Mouse (Mus musculus) adrenal gland, adult (tissue): ENCODE measurements at regions not wholly inside any gene's neighbourhood (a gene's known extent, or its start where the extent isn't known, plus 50 kb on each side); places are given as distances from the start of the nearest gene placed in this dataset.
"Not testable (repeated sequence)": the region's sequence is repeated elsewhere in the genome, so short reads cannot be mapped to it uniquely, and the experiment has no call there.

Source experiments
- DNase-seq, 2 experiments: peaks; one replicate each; pipeline ENCODE4 v3.0.0; 2022 to 2023; ENCODE audit warnings: low spot score in 1 of 2; ENCODE audit not compliant: inconsistent age in 2 of 2

GRCm38 (mm10) chr5:26572691-26573191, 244.3 kb upstream of the Dpp6 start:
- DNase-seq, result no peak

GRCm38 (mm10) chr5:26573446-26573845, 243.6 kb upstream of the Dpp6 start:
- DNase-seq, result no peak

- no peak for DNase-seq
These were observed 230.9 kb upstream of the Dpp6 start for GRCm38 (mm10) chr5:26586108-26586507.

GRCm38 (mm10) chr5:26590886-26591285, 226.1 kb upstream of the Dpp6 start:
- no peak for DNase-seq

- no peak for DNase-seq
These were observed 224.7 kb upstream of the Dpp6 start for GRCm38 (mm10) chr5:26592341-26592740.

- no peak for DNase-seq
These were observed 219.0 kb upstream of the Dpp6 start for GRCm38 (mm10) chr5:26597991-26598390.

- no peak for DNase-seq
These were observed 197.7 kb upstream of the Dpp6 start for GRCm38 (mm10) chr5:26619272-26619671.

GRCm38 (mm10) chr5:26622116-26622515, 194.9 kb upstream of the Dpp6 start:
- DNase-seq, result no peak

- DNase-seq, result no peak
These were observed 145.5 kb upstream of the Dpp6 start for GRCm38 (mm10) chr5:26671478-26671877.

GRCm38 (mm10) chr5:26689775-26690174, 127.2 kb upstream of the Dpp6 start:
- no peak for DNase-seq

GRCm38 (mm10) chr5:26691121-26691520, 125.9 kb upstream of the Dpp6 start:
- DNase-seq, result no peak

GRCm38 (mm10) chr5:26692013-26692412, 125.0 kb upstream of the Dpp6 start:
- DNase-seq, result no peak

- DNase-seq, result not testable (repeated sequence)
These were observed 113.4 kb upstream of the Dpp6 start for GRCm38 (mm10) chr5:26703621-26704020.

GRCm38 (mm10) chr5:26707661-26708060, 109.3 kb upstream of the Dpp6 start:
- no peak for DNase-seq

- no peak for DNase-seq
These were observed 92.5 kb upstream of the Dpp6 start for GRCm38 (mm10) chr5:26724491-26724890.

GRCm38 (mm10) chr5:26725953-26726352, 91.0 kb upstream of the Dpp6 start:
- no peak for DNase-seq

GRCm38 (mm10) chr5:26751196-26751595, 65.8 kb upstream of the Dpp6 start:
- not testable (repeated sequence) for DNase-seq

GRCm38 (mm10) chr5:26751601-26752305, 65.2 kb upstream of the Dpp6 start:
- DNase-seq, result not testable (repeated sequence)

- DNase-seq, result not testable (repeated sequence)
These were observed 62.9 kb upstream of the Dpp6 start for GRCm38 (mm10) chr5:26754129-26754528.
